Mouse (Mus musculus) bone marrow, adult 2 months (tissue): ENCODE data around the gene Tspan13. TPM values are rescaled to one million over a fixed set of nuclear protein-coding genes. Genes with fewer than 3 reads are reported as not detected.
A peak's percentile ranks its signal among the peaks of the same experiment; 100 is the strongest.

Experiments used
- H3K27ac ChIP-seq: fragments of 200-500 bp; 2 replicates; pipeline ENCODE4 v1.5.1; 2012; ENCODE audit warnings: low read depth, mild to moderate bottlenecking, control low read depth, inconsistent platforms, low read length; ENCODE audit not compliant: control insufficient read depth, poor library complexity, insufficient read depth
- H3K4me1 ChIP-seq: fragments of 200-500 bp; 2 replicates; pipeline ENCODE4 v1.6.1; 2011; ENCODE audit warnings: low read length; ENCODE audit not compliant: control insufficient read depth, insufficient read depth
- H3K4me3 ChIP-seq: fragments of 200-500 bp; replicated peaks from 2 replicates; pipeline ENCODE3; 2011; ENCODE audit warnings: mild to moderate bottlenecking, low read depth, low read length, control low read depth; ENCODE audit not compliant: control insufficient read depth
- CTCF ChIP-seq: fragments of 200-500 bp; IDR thresholded peaks from 2 replicates; pipeline ENCODE4 v1.5.1; 2011; ENCODE audit warnings: low read length, control low read depth; ENCODE audit not compliant: control insufficient read depth, insufficient read depth
- POLR2A ChIP-seq: fragments of 200-500 bp; IDR thresholded peaks from 2 replicates; pipeline ENCODE4 v1.6.1; 2011; ENCODE audit warnings: low read depth, mild to moderate bottlenecking, control low read depth, low read length, borderline replicate concordance; ENCODE audit not compliant: control insufficient read depth
- WGBS: fragments of 180-500 bp; shearing (Covaris S2); methylation state at CpG from one replicate; pipeline ENCODE4 v1.1.7; 2018; 5-methylcytosine and 5-hydroxymethylcytosine counted together
- polyA plus RNA-seq: library from polyadenylated mRNA; stranded (reverse); fragments of >200 nt; gene quantifications from 2 replicates; pipeline ENCODE4 v1.2.4, GENCODE M21; 2011; ENCODE audit warnings: low replicate concordance; ENCODE audit not compliant: missing spikeins, insufficient read depth, insufficient read length

Tspan13 gene
- polyA plus RNA-seq, 1 experiment = 22.2 TPM

- 34% methylated on average over 10 of the region's 10 CpGs for WGBS
- TF ChIP-seq CTCF (no peak), POLR2A (no peak)
- Histone ChIP-seq H3K27ac (peak overlapping the region; percentile 51; the same call in 1 of the 2 replicates), H3K4me3 (peak overlapping the region; percentile 46), H3K4me1 (peaks cover 5% of the 10 kb centered on the region)
Measured at GRCm38 (mm10) chr12:36040571-36041280, 1.6 kb downstream of the Tspan13 start.

- TF ChIP-seq CTCF (no peak), POLR2A (no peak)
- Histone ChIP-seq H3K4me1 (peaks cover 5% of the 10 kb centered on the region), H3K4me3 (peak overlapping the region; percentile 36), H3K27ac (peak overlapping the region; percentile 90)
- WGBS = 4% methylated on average over 9 of the region's 9 CpGs
Measured at GRCm38 (mm10) chr12:36039541-36040084, 2.7 kb downstream of the Tspan13 start.

- peak overlapping the region; percentile 68 for H3K4me3 ChIP-seq
- WGBS = 6% methylated on average over 10 of the region's 10 CpGs
- TF ChIP-seq POLR2A (no peak), CTCF (peak; percentile 22; the same call in 1 of the 2 replicates)
- H3K27ac ChIP-seq = peak overlapping the region; percentile 71
- peaks cover 8% of the 10 kb centered on the region for H3K4me1 ChIP-seq
Measured at GRCm38 (mm10) chr12:36036776-36037175, 5.5 kb downstream of the Tspan13 start.

GRCm38 (mm10) chr12:36036121-36036520, 6.2 kb downstream of the Tspan13 start:
- Histone ChIP-seq H3K4me1 (peaks cover 8% of the 10 kb centered on the region), H3K27ac (no peak overlapping the region), H3K4me3 (no peak overlapping the region)
- TF ChIP-seq CTCF (no peak), POLR2A (no peak)
- 90% methylated on average over 7 of the region's 7 CpGs for WGBS

- Histone ChIP-seq H3K4me1 (peaks cover 8% of the 10 kb centered on the region), H3K27ac (no peak overlapping the region), H3K4me3 (no peak overlapping the region)
- TF ChIP-seq CTCF (no peak), POLR2A (no peak)
- 46% methylated on average over 6 of the region's 6 CpGs for WGBS
Measured at GRCm38 (mm10) chr12:36035501-36035900, 6.8 kb downstream of the Tspan13 start.

GRCm38 (mm10) chr12:36032419-36032818, 9.9 kb downstream of the Tspan13 start:
- H3K4me3 ChIP-seq = no peak overlapping the region
- no peak overlapping the region for H3K27ac ChIP-seq
- TF ChIP-seq POLR2A (no peak), CTCF (no peak)
- peaks cover 8% of the 10 kb centered on the region for H3K4me1 ChIP-seq
- WGBS = 21% methylated on average over 4 of the region's 4 CpGs

GRCm38 (mm10) chr12:36030660-36031363, 11.5 kb downstream of the Tspan13 start:
- no peak overlapping the region for H3K27ac ChIP-seq
- no peak overlapping the region for H3K4me3 ChIP-seq
- WGBS = 81% methylated on average over 12 of the region's 12 CpGs
- H3K4me1 ChIP-seq = peaks cover 2% of the 10 kb centered on the region
- TF ChIP-seq POLR2A = no peak

GRCm38 (mm10) chr12:36029687-36030086, 12.6 kb downstream of the Tspan13 start:
- Histone ChIP-seq H3K4me1 (peaks cover 2% of the 10 kb centered on the region), H3K27ac (no peak overlapping the region), H3K4me3 (no peak overlapping the region)
- TF ChIP-seq CTCF (no peak), POLR2A (no peak)
- WGBS = 12% methylated on average over 6 of the region's 6 CpGs
